Mouse (Mus musculus): ENCODE results near the gene Auts2.

DNA sequence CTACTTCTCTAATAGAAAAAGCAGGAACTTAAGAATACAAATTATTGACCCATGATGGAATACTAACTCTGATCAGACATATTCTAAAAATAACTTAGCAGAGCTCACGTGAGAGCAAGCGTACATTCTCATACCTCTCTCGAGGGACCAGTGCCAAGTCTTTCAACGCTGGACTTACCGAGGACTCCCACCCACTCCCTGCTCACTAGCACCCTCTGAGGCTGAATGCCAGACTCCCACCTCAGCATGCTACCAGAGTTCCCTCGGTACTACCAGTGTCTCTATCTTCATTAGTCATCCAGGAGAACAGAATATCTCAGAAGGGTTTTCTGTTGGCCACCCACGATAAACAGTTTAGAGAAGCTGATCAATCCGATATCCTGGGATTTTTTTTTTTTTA lies 105.2 kb downstream of the Auts2 start:
- no peak for TF ChIP-seq CTCF (IDR thresholded peaks at IDR 0.05; ENCODE audit: low read depth)
- TF ChIP-seq EP300 (IDR thresholded peaks at IDR 0.05; ENCODE audit: low read depth), result no peak
